Mouse (Mus musculus) CH12.LX (cell line): ENCODE measurements around the gene Unc119b.

Experiments used
- CTCF ChIP-seq, 2 experiments: IDR thresholded peaks in 1 of 2; conservative IDR thresholded peaks in 1 of 2; 2 replicates each; pipeline ENCODE4 v1.5.1; 2011 to 2012; ENCODE audit warnings: low read depth in 2 of 2, low read length in 2 of 2, improper control_type of control experiment in 1 of 2, inconsistent platforms in 1 of 2, mild to moderate bottlenecking in 1 of 2, moderate library complexity in 1 of 2
- MAFK ChIP-seq: IDR thresholded peaks from 2 replicates; pipeline ENCODE4 v1.6.1; 2011; ENCODE audit warnings: low read length, improper control_type of control experiment; ENCODE audit not compliant: insufficient replicate concordance
- NRF1 ChIP-seq: IDR thresholded peaks from 2 replicates; pipeline ENCODE4 v1.6.1; 2014; ENCODE audit warnings: low read depth, mild to moderate bottlenecking, inconsistent platforms, low read length, improper control_type of control experiment, moderate library complexity
- POLR2A ChIP-seq: IDR thresholded peaks from 2 replicates; pipeline ENCODE4 v1.6.1; 2011; ENCODE audit warnings: low read depth, mild to moderate bottlenecking, improper control_type of control experiment, low read length
- POLR2AphosphoS2 ChIP-seq: IDR thresholded peaks from 2 replicates; pipeline ENCODE4 v1.6.1; 2011; ENCODE audit warnings: low read depth, low read length, improper control_type of control experiment
- TBP ChIP-seq: conservative IDR thresholded peaks from 2 replicates; pipeline ENCODE4 v1.6.1; 2011; ENCODE audit warnings: low read depth, low read length, improper control_type of control experiment
- TCF12 ChIP-seq: IDR thresholded peaks from 2 replicates; pipeline ENCODE4 v1.6.1; 2014; ENCODE audit warnings: low read depth, mild to moderate bottlenecking, inconsistent platforms, low read length, improper control_type of control experiment
- UBTF ChIP-seq: IDR thresholded peaks from 2 replicates; pipeline ENCODE4 v1.6.1; 2012; ENCODE audit warnings: low read depth, mild to moderate bottlenecking, inconsistent platforms, low read length, improper control_type of control experiment, moderate library complexity
- USF1 ChIP-seq: IDR thresholded peaks from 2 replicates; pipeline ENCODE4 v1.6.1; 2014; ENCODE audit warnings: low read depth, mild to moderate bottlenecking, inconsistent platforms, low read length, improper control_type of control experiment

GRCm38 (mm10) chr5:115161064-115161939, 26.5 kb upstream of the Unc119b start:
- TF ChIP-seq POLR2A (no peak), TCF12 (no peak), UBTF (no peak), CTCF (conservative IDR thresholded peaks at IDR 0.05 in 1 of 2, IDR thresholded peaks at IDR 0.05 in 1 of 2; ENCODE audit: low read depth in 2 of 2, low read length in 2 of 2) (no peak), TBP (no peak), POLR2AphosphoS2 (no peak), NRF1 (no peak), MAFK (no peak), USF1 (no peak)
